Mouse (Mus musculus) MN1 (cell line): ENCODE measurements at regions not wholly inside any gene's neighbourhood (a gene's known extent, or its start where the extent isn't known, plus 50 kb on each side); places are given as distances from the start of the nearest gene placed in this dataset.

Experiments used
- DNase-seq: peaks from one replicate; pipeline ENCODE4 v3.0.0-alpha.2; 2016; ENCODE audit warnings: low spot score

DNA sequence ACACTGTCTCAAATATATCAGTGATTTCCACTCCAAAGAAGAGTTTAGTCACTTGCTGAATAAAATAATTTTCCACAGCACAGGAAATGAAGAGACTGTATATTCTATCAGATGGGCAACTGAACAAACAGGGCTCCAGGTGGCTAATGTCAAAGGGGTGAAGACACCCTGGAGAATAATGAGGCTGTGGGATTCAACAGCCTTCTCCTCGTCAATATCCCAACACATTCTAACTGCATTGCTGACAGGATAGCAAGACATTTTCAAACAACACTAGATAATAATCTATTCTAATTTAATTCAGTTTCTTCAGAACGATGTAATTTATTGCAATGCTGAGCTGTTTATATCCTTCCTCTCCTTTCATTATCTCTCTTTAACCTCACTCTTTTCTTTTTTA lies 134.4 kb upstream of the Klhl13 start:
- peak; percentile 60 for DNase-seq

DNA sequence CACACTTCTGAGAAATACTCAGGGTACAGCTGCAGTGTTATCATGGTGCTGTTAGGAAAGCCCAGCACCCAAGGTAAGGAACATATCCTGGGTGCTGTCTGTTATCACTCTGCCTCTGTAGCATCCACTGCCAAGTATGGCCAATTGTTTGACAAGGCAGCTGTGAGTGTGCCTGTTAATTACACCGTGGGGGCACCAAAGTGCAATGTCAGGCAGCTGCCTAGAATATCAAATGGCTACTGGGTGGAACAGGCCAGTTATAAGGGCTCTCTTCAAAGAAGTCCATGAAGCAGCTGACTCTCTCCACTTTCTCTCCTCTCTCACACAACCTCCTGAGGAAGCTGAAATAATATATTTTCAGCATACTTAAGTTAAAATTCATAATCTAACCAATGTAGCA lies 130.3 kb upstream of the Klhl13 start:
- DNase-seq = no peak

DNA sequence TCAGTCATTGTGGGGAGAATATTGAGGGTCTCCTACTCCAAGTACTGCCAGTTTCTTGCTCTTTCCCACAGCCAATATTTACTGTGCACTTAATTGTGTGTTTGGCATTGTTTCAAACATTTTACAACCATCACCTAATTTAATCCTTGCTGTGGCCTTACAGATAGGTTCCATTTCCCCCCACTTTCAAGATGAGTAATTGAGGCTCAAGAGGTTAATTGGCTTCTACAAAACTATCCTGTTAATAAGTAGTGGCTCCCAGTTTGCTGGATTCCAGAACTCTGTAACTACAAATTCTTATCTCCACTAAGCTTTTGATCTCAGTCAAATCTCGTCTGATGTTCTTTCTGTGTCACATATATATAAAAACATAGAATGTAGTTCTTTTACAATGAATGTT lies 112.0 kb upstream of the Klhl13 start:
- no peak for DNase-seq

DNA sequence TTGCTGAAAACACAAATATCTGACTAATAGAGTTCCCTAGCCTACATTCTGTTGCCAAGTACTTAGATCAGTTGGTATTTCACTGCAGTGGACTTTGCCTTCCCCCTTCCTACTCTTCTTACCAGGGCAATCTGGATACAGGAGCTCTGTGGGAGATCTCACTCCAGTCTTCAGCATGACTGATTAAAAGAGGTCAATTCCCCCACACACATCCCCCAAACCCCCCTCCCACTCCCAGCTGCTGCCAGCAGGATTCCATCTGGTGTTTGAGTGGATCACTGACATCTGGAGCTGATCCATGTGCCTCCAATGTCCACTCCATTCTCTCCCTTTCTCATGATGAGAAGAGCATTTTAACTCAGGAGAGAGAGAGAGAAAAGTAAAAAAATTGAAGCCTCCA lies 101.1 kb upstream of the Klhl13 start:
- DNase-seq = no peak

DNA sequence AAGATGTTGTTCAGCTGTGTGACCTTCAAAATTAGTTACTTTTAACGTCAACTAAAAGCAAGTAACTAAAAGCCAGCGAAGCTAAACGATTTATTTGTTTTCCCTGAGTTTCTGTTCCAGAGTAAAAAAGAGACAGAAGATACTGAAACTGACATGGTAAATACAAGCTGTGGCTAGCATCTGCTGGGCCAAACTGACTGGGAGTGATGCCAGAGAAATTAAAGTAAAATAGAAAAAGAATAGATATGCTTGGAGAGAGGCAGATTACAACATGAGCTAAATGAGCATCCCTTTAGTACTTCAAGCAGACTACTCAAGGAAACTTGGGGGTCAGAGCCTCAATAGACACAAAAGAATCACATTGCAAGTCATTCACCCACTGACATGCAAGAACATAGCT lies 88.7 kb upstream of the Klhl13 start:
- no peak for DNase-seq

DNA sequence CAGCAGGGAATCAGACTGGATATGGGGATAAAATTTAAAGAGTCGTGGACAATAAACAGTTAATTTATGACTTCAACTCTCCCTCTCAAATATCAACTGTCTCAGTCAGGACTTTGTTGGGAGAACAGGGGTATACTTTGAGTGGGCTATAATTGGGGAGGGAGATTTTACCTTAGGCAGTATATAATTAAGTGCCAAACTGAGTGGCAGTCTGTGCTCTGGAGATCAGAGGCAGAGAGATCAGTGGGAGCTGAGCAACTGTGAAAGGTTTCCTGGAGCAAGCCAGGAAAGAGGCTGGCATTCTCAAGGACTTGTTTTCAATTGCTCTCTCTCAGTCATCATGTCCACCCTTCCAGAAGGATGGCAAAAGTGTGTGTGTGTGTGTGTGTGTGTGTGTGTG lies 57.9 kb upstream of the Klhl13 start:
- no peak for DNase-seq

DNA sequence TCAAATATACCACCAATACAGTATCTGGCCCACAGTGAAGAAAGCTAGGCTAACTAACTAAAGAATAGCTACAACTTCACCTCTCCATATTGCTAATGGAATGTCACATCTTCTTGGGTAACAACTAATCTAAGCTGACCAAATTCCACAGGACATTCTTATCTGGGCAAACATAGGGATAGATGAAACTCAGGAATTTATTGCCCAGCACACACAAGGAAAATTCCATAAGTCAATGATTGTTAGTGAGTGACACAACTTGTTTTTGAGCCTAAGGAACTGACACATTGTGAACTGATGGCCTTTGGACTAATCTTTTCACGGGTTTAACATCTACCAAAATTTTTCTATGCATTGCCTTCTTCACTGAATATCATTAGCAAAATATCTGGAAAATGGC lies 52.6 kb upstream of the Klhl13 start:
- DNase-seq = no peak
